Mouse (Mus musculus): ENCODE measurements at regions not wholly inside any gene's neighbourhood (a gene's known extent, or its start where the extent isn't known, plus 50 kb on each side); places are given as distances from the start of the nearest gene placed in this dataset.

- TF ChIP-seq CTCF (IDR thresholded peaks at IDR 0.05; ENCODE audit: borderline replicate concordance, extremely low read depth, insufficient read depth, insufficient read length) (no peak), POLR2A (IDR thresholded peaks at IDR 0.05; ENCODE audit: borderline replicate concordance, extremely low read depth, insufficient read depth, insufficient read length, poor library complexity, severe bottlenecking) (no peak)
Measured at GRCm38 (mm10) chr6:101056318-101056717, 222.9 kb downstream of the Ppp4r2 start.

All from brain, embryonic 14.5 days (tissue).